Mouse (Mus musculus): ENCODE measurements around the gene Lgals1. TPM values are rescaled to one million over a fixed set of nuclear protein-coding genes. Genes with fewer than 3 reads are reported as not detected.

The Lgals1 gene
- total RNA-seq, 2 experiments from 2014 or later, result 851 to 1,205 TPM

Other genes with a start within 250 kb of the Lgals1 start
- gene Elfn2, start 208.0 kb upstream of the Lgals1 start, total RNA-seq (2015), result 0.02 TPM in 1 of 2 replicates, not detected in the other
- not detected in 2 replicates for gene Elfn2, start 208.0 kb upstream of the Lgals1 start, total RNA-seq (2017)
- 8.8 and 9.8 TPM in 2 replicates for gene Mfng, start 153.2 kb upstream of the Lgals1 start, total RNA-seq (2015)
- 5.7 and 5.8 TPM in 2 replicates for gene Mfng, start 153.2 kb upstream of the Lgals1 start, total RNA-seq (2017)
- 2.3 and 2.7 TPM in 2 replicates for gene Card10, start 123.7 kb upstream of the Lgals1 start, total RNA-seq (2015)
- gene Card10, start 123.7 kb upstream of the Lgals1 start, total RNA-seq (2017), result 0.92 and 1.1 TPM in 2 replicates
- not detected in 2 replicates for gene Cdc42ep1, start 84.1 kb upstream of the Lgals1 start, total RNA-seq (2015)
- gene Cdc42ep1, start 84.1 kb upstream of the Lgals1 start, total RNA-seq (2017), result 0.26 TPM in 1 of 2 replicates, not detected in the other
- gene Lgals2, start 71.2 kb upstream of the Lgals1 start, total RNA-seq (2015), result not detected in 2 replicates
- gene Lgals2, start 71.2 kb upstream of the Lgals1 start, total RNA-seq (2017), result 0.26 TPM in 1 of 2 replicates, not detected in the other
- gene Gga1, start 49.5 kb upstream of the Lgals1 start, total RNA-seq (2015), result 46.0 and 52.6 TPM in 2 replicates
- gene Gga1, start 49.5 kb upstream of the Lgals1 start, total RNA-seq (2017), result 20.8 and 28.9 TPM in 2 replicates
- not detected in 2 replicates for gene Gm49510, start 27.1 kb upstream of the Lgals1 start, total RNA-seq (2015)
- 1.1 and 2.0 TPM in 2 replicates for gene Gm49510, start 27.1 kb upstream of the Lgals1 start, total RNA-seq (2017)
- gene Sh3bp1, start 27.0 kb upstream of the Lgals1 start, total RNA-seq (2015), result 46.5 and 53.3 TPM in 2 replicates
- 34.0 and 38.2 TPM in 2 replicates for gene Sh3bp1, start 27.0 kb upstream of the Lgals1 start, total RNA-seq (2017)
- 3.5 and 5.1 TPM in 2 replicates for gene Pdxp, start 12.8 kb upstream of the Lgals1 start, total RNA-seq (2015)
- gene Pdxp, start 12.8 kb upstream of the Lgals1 start, total RNA-seq (2017), result 2.1 and 2.6 TPM in 2 replicates
- gene Nol12, start 8.2 kb downstream of the Lgals1 start, total RNA-seq (2015), result 28.2 and 32.4 TPM in 2 replicates
- gene Nol12, start 8.2 kb downstream of the Lgals1 start, total RNA-seq (2017), result 12.6 and 16.0 TPM in 2 replicates
- gene Triobp, start 21.0 kb downstream of the Lgals1 start, total RNA-seq (2015), result 99.4 and 106 TPM in 2 replicates
- 36.6 and 41.5 TPM in 2 replicates for gene Triobp, start 21.0 kb downstream of the Lgals1 start, total RNA-seq (2017)
- gene H1f0, start 101.7 kb downstream of the Lgals1 start, total RNA-seq (2015), result 47.9 and 51.3 TPM in 2 replicates
- 87.2 and 90.0 TPM in 2 replicates for gene H1f0, start 101.7 kb downstream of the Lgals1 start, total RNA-seq (2017)
- gene Galr3, start 115.2 kb downstream of the Lgals1 start, total RNA-seq (2015), result not detected in 2 replicates
- not detected in 2 replicates for gene Galr3, start 115.2 kb downstream of the Lgals1 start, total RNA-seq (2017)
- 13.5 and 14.3 TPM in 2 replicates for gene Ankrd54, start 136.2 kb downstream of the Lgals1 start, total RNA-seq (2015)
- 10.3 and 11.2 TPM in 2 replicates for gene Ankrd54, start 136.2 kb downstream of the Lgals1 start, total RNA-seq (2017)
- gene Eif3l, start 148.5 kb downstream of the Lgals1 start, total RNA-seq (2015), result 110 and 116 TPM in 2 replicates
- 153 and 155 TPM in 2 replicates for gene Eif3l, start 148.5 kb downstream of the Lgals1 start, total RNA-seq (2017)
- 4.4 and 6.1 TPM in 2 replicates for gene Micall1, start 182.2 kb downstream of the Lgals1 start, total RNA-seq (2015)
- 3.6 and 6.3 TPM in 2 replicates for gene Micall1, start 182.2 kb downstream of the Lgals1 start, total RNA-seq (2017)
- 46.0 and 49.2 TPM in 2 replicates for gene Polr2f, start 214.3 kb downstream of the Lgals1 start, total RNA-seq (2015)
- 39.6 and 54.1 TPM in 2 replicates for gene Polr2f, start 214.3 kb downstream of the Lgals1 start, total RNA-seq (2017)
- gene 1700088E04Rik, start 214.5 kb downstream of the Lgals1 start, total RNA-seq (2015), result not detected in 2 replicates
- not detected in 2 replicates for gene 1700088E04Rik, start 214.5 kb downstream of the Lgals1 start, total RNA-seq (2017)
- not detected in 2 replicates for gene Sox10, start 238.5 kb downstream of the Lgals1 start, total RNA-seq (2015)
- gene Sox10, start 238.5 kb downstream of the Lgals1 start, total RNA-seq (2017), result not detected in 2 replicates